ENCODE assay signal across 20 mouse cellular contexts in genomic region chr14:34317431-34317830, GRCm38 (mm10). TPM values are rescaled to one million over a fixed set of nuclear protein-coding genes. Genes with fewer than 3 reads are reported as not detected.
"Had no signal": no experiment of that assay in that cellular context is flagged by ENCODE, and none has a peak within 500 bp of the region (broad histone marks: within the 10 kb centered on the region; RNA-seq: fewer than 3 reads in every experiment).

No protein-coding gene starts in this region.

- DNase-seq: kidney, postnatal 10 days; kidney, postnatal 4 days; liver; liver, embryonic 13.5 days; liver, postnatal 0 days; lung, postnatal 4 days; midbrain, embryonic 14.5 days; retina, postnatal 1 day; right cerebral cortex, postnatal 4 days; spleen, adult 18-20 months; thymus, adult 2 months; thymus, postnatal 36 days had no signal

- ATAC-seq: liver, postnatal 0 days had no signal

- H3K4me3 ChIP-seq: layer of hippocampus, adult 2 months; limb, embryonic 12.5 days; liver, embryonic 13.5 days; midbrain, embryonic 10.5 days; neural tube, embryonic 13.5 days had no signal

- H3K27me3 ChIP-seq: limb, embryonic 12.5 days; liver, embryonic 13.5 days; neural tube, embryonic 13.5 days had no signal

- H3K27ac ChIP-seq: layer of hippocampus, adult 2 months; limb, embryonic 12.5 days; liver, embryonic 13.5 days; midbrain, embryonic 10.5 days; neural tube, embryonic 13.5 days had no signal

- H3K9me3 ChIP-seq: limb, embryonic 12.5 days; liver, embryonic 13.5 days; midbrain, embryonic 10.5 days; neural tube, embryonic 13.5 days had no signal

RNA-seq across cellular contexts. Expression of gene Fam25c, which starts 37.8 kb away (rescaled TPM):
- total RNA-seq: layer of hippocampus, adult 2 months; layer of hippocampus, postnatal 10 days; left cerebral cortex, postnatal 36 days; megakaryocyte, adult 5-6 weeks had no signal
- polyA plus RNA-seq: limb, embryonic 12.5 days; liver, embryonic 13.5 days; midbrain, embryonic 10.5 days; midbrain, embryonic 14.5 days; neural tube, embryonic 13.5 days; stomach, embryonic 14.5 days had no signal

RNA-seq across cellular contexts. Expression of gene Sncg, which starts 57.2 kb away (rescaled TPM):
- total RNA-seq: megakaryocyte, adult 5-6 weeks had no signal

RNA-seq across cellular contexts. Expression of gene Mmrn2, which starts 57.8 kb away (rescaled TPM):
- total RNA-seq: megakaryocyte, adult 5-6 weeks had no signal
